Comparison of ENCODE assay signal across 28 mouse cellular contexts in the genomic region with DNA sequence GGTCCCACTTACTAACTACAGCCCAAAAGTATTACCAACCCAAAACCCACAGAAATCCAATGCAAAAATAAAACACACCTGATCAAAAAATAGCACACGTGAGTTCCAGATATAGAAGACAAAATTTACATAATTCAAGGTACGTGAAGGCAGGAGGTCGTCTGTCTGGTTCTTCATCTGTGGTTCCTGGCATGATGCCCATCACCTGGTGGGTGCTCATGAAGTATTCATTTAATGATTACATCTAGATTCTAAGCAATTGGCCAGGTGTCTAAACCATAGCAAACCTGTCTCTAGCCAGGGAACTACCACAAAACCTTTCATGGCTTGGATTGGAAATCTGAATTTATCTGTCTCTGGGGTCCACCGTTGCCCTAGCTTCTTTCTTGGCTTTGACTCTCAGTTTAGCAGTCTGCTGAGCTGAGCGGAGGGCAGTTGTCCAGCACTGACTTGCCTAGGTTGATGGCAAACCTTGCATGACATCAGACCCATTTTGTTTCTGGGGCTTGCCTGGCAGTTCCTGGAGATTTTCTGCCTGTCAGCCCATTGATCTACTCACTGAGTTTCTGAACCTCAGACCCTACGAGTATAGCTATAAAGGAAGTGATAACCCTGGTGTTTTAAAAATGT.
A peak's percentile ranks its signal among the peaks of the same experiment; 100 is the strongest.
DNase-seq lines count a peak whose midpoint lies in the region; ATAC-seq and TF ChIP-seq lines count a peak whose summit lies in the region.
"Had no signal": no experiment of that assay in that cellular context is flagged by ENCODE, and none has a peak within 500 bp of the region (broad histone marks: within the 10 kb centered on the region; RNA-seq: fewer than 3 reads in every experiment).

No protein-coding gene starts in this region.

- 63% methylated on average over 6 of the region's 6 CpGs for WGBS in hindbrain, postnatal 0 days
- WGBS in hindbrain, embryonic 11.5 days: 91% methylated on average over 6 of the region's 6 CpGs
- WGBS in intestine, embryonic 15.5 days: 85% methylated on average over 6 of the region's 6 CpGs

- no peaks in the 10 kb centered on the region for H3K27me3 ChIP-seq in hindbrain, postnatal 0 days (ENCODE audit: insufficient read depth, low read length)
- H3K27me3 ChIP-seq in hindbrain, embryonic 11.5 days (ENCODE audit: control insufficient read depth, insufficient read depth, low read length): no peaks in the 10 kb centered on the region
- no peaks in the 10 kb centered on the region for H3K27me3 ChIP-seq in intestine, embryonic 15.5 days (replicated peaks)
- H3K27me3 ChIP-seq: forebrain, embryonic 12.5 days; neural tube, embryonic 13.5 days had no signal

- no peak for ATAC-seq in hindbrain, postnatal 0 days
- no peak for ATAC-seq in hindbrain, embryonic 11.5 days (ENCODE audit: low FRiP score)
- ATAC-seq in intestine, embryonic 15.5 days: no peak
- ATAC-seq: CD4-positive, CD25-positive, alpha-beta regulatory T cell, adult 4 months; forebrain, postnatal 0 days; hindbrain, embryonic 16.5 days; intestine, postnatal 0 days had no signal

- no peak overlapping the region for H3K4me2 ChIP-seq in hindbrain, postnatal 0 days (ENCODE audit: low read depth, low read length)
- no peak overlapping the region for H3K4me2 ChIP-seq in hindbrain, embryonic 11.5 days (replicated peaks; ENCODE audit: low read depth, low read length)
- no peak overlapping the region for H3K4me2 ChIP-seq in intestine, embryonic 15.5 days (replicated peaks)
- H3K4me2 ChIP-seq: embryonic facial prominence, embryonic 13.5 days; forebrain, embryonic 12.5 days; limb, embryonic 13.5 days; liver, embryonic 11.5 days; lung, embryonic 15.5 days; midbrain, embryonic 11.5 days; neural tube, embryonic 13.5 days had no signal

- H3K36me3 ChIP-seq in hindbrain, postnatal 0 days (ENCODE audit: insufficient read depth, low read length): no peaks in the 10 kb centered on the region
- no peaks in the 10 kb centered on the region for H3K36me3 ChIP-seq in hindbrain, embryonic 11.5 days (ENCODE audit: control insufficient read depth, insufficient read depth, low read length)
- no peaks in the 10 kb centered on the region for H3K36me3 ChIP-seq in intestine, embryonic 15.5 days
- H3K36me3 ChIP-seq: embryonic facial prominence, embryonic 13.5 days; forebrain, embryonic 12.5 days; hindbrain, embryonic 10.5 days; limb, embryonic 13.5 days; lung, embryonic 15.5 days; neural tube, embryonic 13.5 days had no signal

- H3K27ac ChIP-seq in hindbrain, postnatal 0 days: no peak overlapping the region
- no peak overlapping the region for H3K27ac ChIP-seq in hindbrain, embryonic 11.5 days (ENCODE audit: low read depth, low read length)
- no peak overlapping the region for H3K27ac ChIP-seq in intestine, embryonic 15.5 days
- H3K27ac ChIP-seq: embryonic facial prominence, embryonic 13.5 days; forebrain, embryonic 12.5 days; hindbrain, embryonic 10.5 days; left cerebral cortex, adult 2 months; limb, embryonic 13.5 days; lung, embryonic 15.5 days; neural tube, embryonic 13.5 days had no signal

- no peak overlapping the region for H3K9ac ChIP-seq in hindbrain, postnatal 0 days (replicated peaks; ENCODE audit: low read length)
- H3K9ac ChIP-seq in hindbrain, embryonic 11.5 days (ENCODE audit: low read depth, low read length): no peak overlapping the region
- no peak overlapping the region for H3K9ac ChIP-seq in intestine, embryonic 15.5 days
- H3K9ac ChIP-seq: embryonic facial prominence, embryonic 13.5 days; forebrain, embryonic 12.5 days; forebrain, postnatal 0 days; limb, embryonic 13.5 days; lung, embryonic 15.5 days; neural tube, embryonic 13.5 days had no signal

- peak; percentile 20 to 21 for DNase-seq in cerebellum, adult 18-20 months
- DNase-seq in cerebellum, adult 11-12 months: no peak
- DNase-seq in hindbrain, postnatal 0 days (ENCODE audit: low spot score): peak; percentile 45
- no peak for DNase-seq in hindbrain, embryonic 11.5 days (ENCODE audit: low spot score)
- peak; percentile 72 for DNase-seq in A20 (ENCODE audit: low read depth, low spot score)
- peak; percentile 86 to 87 for DNase-seq in cerebellum, postnatal 14 days
- DNase-seq in gastrocnemius, postnatal 4 days (ENCODE audit: low spot score in 2 of 2): no peak
- DNase-seq: adrenal gland, postnatal 36 days; embryo, embryonic 11 days; forebrain, postnatal 0 days; gastrocnemius, postnatal 10 days; heart, postnatal 14 days; kidney, adult 9 months; kidney, postnatal 25 days; thymus, postnatal 4 days had no signal

- H3K4me1 ChIP-seq in hindbrain, postnatal 0 days (ENCODE audit: insufficient read depth, low read length): no peaks in the 10 kb centered on the region
- no peaks in the 10 kb centered on the region for H3K4me1 ChIP-seq in hindbrain, embryonic 11.5 days (replicated peaks; ENCODE audit: control insufficient read depth, insufficient read depth, low read length)
- peaks cover 6% of the 10 kb centered on the region; the same call in 1 of the 2 replicates for H3K4me1 ChIP-seq in intestine, embryonic 15.5 days (replicated peaks)
- H3K4me1 ChIP-seq: lung, embryonic 15.5 days; neural tube, embryonic 13.5 days had no signal

- no peak overlapping the region for H3K4me3 ChIP-seq in hindbrain, postnatal 0 days (ENCODE audit: low read length)
- no peak overlapping the region for H3K4me3 ChIP-seq in hindbrain, embryonic 11.5 days (ENCODE audit: low read depth, low read length)
- no peak overlapping the region for H3K4me3 ChIP-seq in intestine, embryonic 15.5 days (replicated peaks)
- H3K4me3 ChIP-seq: embryonic facial prominence, embryonic 13.5 days; forebrain, embryonic 12.5 days; hindbrain, embryonic 10.5 days; left cerebral cortex, adult 2 months; limb, embryonic 13.5 days; lung, embryonic 15.5 days; neural tube, embryonic 13.5 days had no signal

- no peaks in the 10 kb centered on the region for H3K9me3 ChIP-seq in hindbrain, postnatal 0 days (ENCODE audit: low read length)
- no peaks in the 10 kb centered on the region for H3K9me3 ChIP-seq in hindbrain, embryonic 11.5 days (ENCODE audit: control insufficient read depth, low read length)
- no peaks in the 10 kb centered on the region for H3K9me3 ChIP-seq in intestine, embryonic 15.5 days
- H3K9me3 ChIP-seq: embryonic facial prominence, embryonic 13.5 days; forebrain, embryonic 12.5 days; hindbrain, embryonic 10.5 days; limb, embryonic 13.5 days; lung, embryonic 15.5 days; neural tube, embryonic 13.5 days had no signal

- TF ChIP-seq CTCF in hindbrain, postnatal 0 days (IDR thresholded peaks at IDR 0.05; ENCODE audit: low read depth): no peak

Comparison
In these comparisons a context has a peak if more than half of its experiments do, and no peak if none do; other contexts are left out.
1. DNase-seq: peak in cerebellum, adult 18-20 months (2 of 2), hindbrain, postnatal 0 days (single experiment), A20 (single experiment) and cerebellum, postnatal 14 days (2 of 2); none in cerebellum, adult 11-12 months (single experiment), hindbrain, embryonic 11.5 days (single experiment) and gastrocnemius, postnatal 4 days (0 of 2).